Mouse (Mus musculus) cerebral cortex, adult 2 months (tissue): ENCODE results near the gene Fas.

Experiments
- WGBS: fragments of 180-500 bp; shearing (Covaris S2); methylation state at CpG from one replicate; pipeline ENCODE4 v1.1.7; 2018; 5-methylcytosine and 5-hydroxymethylcytosine counted together

The Fas gene

GRCm38 (mm10) chr19:34284826-34285225 is 5.6 kb upstream of the Fas start:
- WGBS: 57% methylated on average over 2 of the region's 2 CpGs

- 82% methylated on average over 13 of the region's 13 CpGs for WGBS
Measured at GRCm38 (mm10) chr19:34287656-34288415, 2.6 kb upstream of the Fas start.

- 72% methylated on average over 1 of the region's 1 CpGs for WGBS
Measured at GRCm38 (mm10) chr19:34288696-34289095, 1.8 kb upstream of the Fas start.

GRCm38 (mm10) chr19:34290872-34291341 is 441 bp downstream of the Fas start:
- 12% methylated on average over 15 of the region's 15 CpGs for WGBS

- WGBS: 58% methylated on average over 8 of the region's 8 CpGs
Measured at GRCm38 (mm10) chr19:34291379-34291778, 913 bp downstream of the Fas start.

GRCm38 (mm10) chr19:34291956-34292355 is 1.5 kb downstream of the Fas start:
- WGBS: 78% methylated on average over 5 of the region's 5 CpGs

GRCm38 (mm10) chr19:34292701-34293100 is 2.2 kb downstream of the Fas start:
- WGBS: 87% methylated on average over 2 of the region's 2 CpGs

GRCm38 (mm10) chr19:34293376-34293947 is 3.0 kb downstream of the Fas start:
- WGBS: 93% methylated on average over 3 of the region's 3 CpGs

- 87% methylated on average over 6 of the region's 6 CpGs for WGBS
Measured at GRCm38 (mm10) chr19:34295442-34295841, 5.0 kb downstream of the Fas start.

- 85% methylated on average over 1 of the region's 1 CpGs for WGBS
Measured at GRCm38 (mm10) chr19:34298531-34298930, 8.1 kb downstream of the Fas start.

GRCm38 (mm10) chr19:34299229-34299628 is 8.8 kb downstream of the Fas start:
- 76% methylated on average over 4 of the region's 4 CpGs for WGBS

- 82% methylated on average over 2 of the region's 2 CpGs for WGBS
Measured at GRCm38 (mm10) chr19:34300430-34300829, 10.0 kb downstream of the Fas start.

GRCm38 (mm10) chr19:34306794-34307193 is 16.3 kb downstream of the Fas start:
- 83% methylated on average over 6 of the region's 6 CpGs for WGBS

GRCm38 (mm10) chr19:34312151-34312728 is 21.8 kb downstream of the Fas start:
- WGBS: 67% methylated on average over 5 of the region's 5 CpGs

GRCm38 (mm10) chr19:34328051-34328450 is 37.6 kb downstream of the Fas start:
- 63% methylated on average over 3 of the region's 3 CpGs for WGBS

GRCm38 (mm10) chr19:34334300-34334699 is 43.8 kb downstream of the Fas start:
- WGBS: 2% methylated on average over 2 of the region's 2 CpGs

GRCm38 (mm10) chr19:34344702-34345101 is 54.2 kb downstream of the Fas start:
- 77% methylated on average over 2 of the region's 2 CpGs for WGBS

- WGBS: 26% methylated on average over 8 of the region's 8 CpGs
Measured at GRCm38 (mm10) chr19:34345616-34346267, 55.3 kb downstream of the Fas start.

GRCm38 (mm10) chr19:34353291-34353805 is 62.9 kb downstream of the Fas start:
- 57% methylated on average over 3 of the region's 3 CpGs for WGBS

GRCm38 (mm10) chr19:34362639-34363038 is 72.2 kb downstream of the Fas start:
- 93% methylated on average over 1 of the region's 1 CpGs for WGBS

- 53% methylated on average over 1 of the region's 1 CpGs for WGBS
Measured at GRCm38 (mm10) chr19:34369551-34369950, 79.1 kb downstream of the Fas start.

GRCm38 (mm10) chr19:34370397-34370796 is 79.9 kb downstream of the Fas start:
- WGBS: 67% methylated on average over 3 of the region's 3 CpGs
